8 mouse cellular contexts compared by ENCODE assay signal in the genomic region with DNA sequence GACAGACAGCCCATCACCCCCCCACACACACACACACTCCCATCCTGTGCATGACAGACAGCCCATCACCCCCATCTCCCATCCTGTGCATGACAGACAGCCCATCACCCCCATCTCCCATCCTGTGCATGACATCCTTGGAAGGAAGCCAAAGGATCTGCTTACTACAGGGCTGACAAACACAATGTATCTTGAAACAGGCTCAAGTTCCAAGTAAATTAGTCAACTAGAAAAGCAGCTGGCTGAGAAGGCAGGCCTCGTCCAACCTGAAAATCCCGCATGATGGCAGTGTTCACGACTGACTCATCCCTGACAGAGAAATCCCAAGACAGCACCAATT. TPM values are rescaled to one million over a fixed set of nuclear protein-coding genes. Genes with fewer than 3 reads are reported as not detected.
A peak's percentile ranks its signal among the peaks of the same experiment; 100 is the strongest.
DNase-seq lines count a peak whose midpoint lies in the region; ATAC-seq lines count a peak whose summit lies in the region.

No protein-coding gene starts in this region.

- H3K27ac ChIP-seq in forebrain, embryonic 12.5 days = no peak overlapping the region
- no peak overlapping the region for H3K27ac ChIP-seq in forebrain, embryonic 11.5 days (ENCODE audit: low read depth, low read length)
- 0 out of 2 replicates have a peak overlapping the region, but pooled peaks have one; percentile 43 for H3K27ac ChIP-seq in limb, embryonic 15.5 days

- no peak overlapping the region for H3K4me2 ChIP-seq in forebrain, embryonic 12.5 days
- no peak overlapping the region for H3K4me2 ChIP-seq in forebrain, embryonic 11.5 days (ENCODE audit: low read depth, low read length, severe bottlenecking)
- H3K4me2 ChIP-seq in limb, embryonic 15.5 days = no peak overlapping the region

- H3K4me3 ChIP-seq in forebrain, embryonic 12.5 days (replicated peaks) = no peak overlapping the region
- H3K4me3 ChIP-seq in forebrain, embryonic 11.5 days (ENCODE audit: low read depth, low read length) = no peak overlapping the region
- H3K4me3 ChIP-seq in limb, embryonic 15.5 days = no peak overlapping the region

- H3K9me3 ChIP-seq in forebrain, embryonic 12.5 days = no peaks in the 10 kb centered on the region
- no peaks in the 10 kb centered on the region for H3K9me3 ChIP-seq in forebrain, embryonic 11.5 days (ENCODE audit: control insufficient read depth, low read length)
- no peaks in the 10 kb centered on the region for H3K9me3 ChIP-seq in limb, embryonic 15.5 days

- no peak for DNase-seq in forebrain, embryonic 11.5 days (ENCODE audit: low spot score)
- DNase-seq in urinary bladder, postnatal 14 days (ENCODE audit: low spot score) = peak; percentile 41
- no peak for DNase-seq in urinary bladder, postnatal 36 days (ENCODE audit: low spot score in 2 of 2)
- no peak for DNase-seq in thymus, postnatal 25 days
- no peak for DNase-seq in spleen, postnatal 10 days (ENCODE audit: low spot score in 2 of 2)
- DNase-seq in cerebellum, postnatal 4 days (ENCODE audit: low spot score in 2 of 2) = no peak

- H3K4me1 ChIP-seq in forebrain, embryonic 12.5 days = peaks cover 29% of the 10 kb centered on the region
- peaks cover 8% of the 10 kb centered on the region; the same call in 1 of the 2 replicates for H3K4me1 ChIP-seq in forebrain, embryonic 11.5 days (replicated peaks; ENCODE audit: control insufficient read depth, insufficient read depth, low read length)
- H3K4me1 ChIP-seq in limb, embryonic 15.5 days = peaks cover 42% of the 10 kb centered on the region

- 56% methylated on average over 3 of the region's 3 CpGs for WGBS in forebrain, embryonic 12.5 days
- 58% methylated on average over 3 of the region's 3 CpGs for WGBS in forebrain, embryonic 11.5 days
- 61% methylated on average over 3 of the region's 3 CpGs for WGBS in limb, embryonic 15.5 days

- no peaks in the 10 kb centered on the region for H3K27me3 ChIP-seq in forebrain, embryonic 12.5 days
- H3K27me3 ChIP-seq in forebrain, embryonic 11.5 days (ENCODE audit: control insufficient read depth, insufficient read depth, low read length) = no peaks in the 10 kb centered on the region
- no peaks in the 10 kb centered on the region for H3K27me3 ChIP-seq in limb, embryonic 15.5 days

- H3K9ac ChIP-seq in forebrain, embryonic 12.5 days = no peak overlapping the region
- no peak overlapping the region for H3K9ac ChIP-seq in forebrain, embryonic 11.5 days (ENCODE audit: low read length)
- no peak overlapping the region for H3K9ac ChIP-seq in limb, embryonic 15.5 days

- peak; percentile 64; the same call in 1 of the 2 replicates for ATAC-seq in forebrain, embryonic 12.5 days (ENCODE audit: low FRiP score)
- ATAC-seq in forebrain, embryonic 11.5 days (replicated peaks; ENCODE audit: low FRiP score) = no peak; the same call in 1 of the 2 replicates
- peak; percentile 84 for ATAC-seq in limb, embryonic 15.5 days (ENCODE audit: insufficient number of reproducible peaks, low FRiP score, low TSS enrichment, low read depth)

- H3K36me3 ChIP-seq in forebrain, embryonic 12.5 days (replicated peaks) = peaks cover 38% of the 10 kb centered on the region
- H3K36me3 ChIP-seq in forebrain, embryonic 11.5 days (ENCODE audit: control insufficient read depth, insufficient read depth, low read length) = peaks cover 5% of the 10 kb centered on the region; the same call in 1 of the 2 replicates
- H3K36me3 ChIP-seq in limb, embryonic 15.5 days = peaks cover 38% of the 10 kb centered on the region

RNA-seq across cellular contexts. Expression of gene Spty2d1, which starts 7.6 kb away (rescaled TPM):
- polyA plus RNA-seq in forebrain, embryonic 12.5 days (2016; fragmentation: Nextera tagmentation; extraction: Ambion mirVana) = 12.3 and 13.5 TPM in 2 replicates
- 12.7 and 14.0 TPM in 2 replicates for polyA plus RNA-seq in forebrain, embryonic 11.5 days (2014; fragmentation: Nextera tagmentation; extraction: Ambion mirVana)
- 23.3 and 23.9 TPM in 2 replicates for polyA plus RNA-seq in limb, embryonic 15.5 days (2015; fragmentation: Nextera tagmentation; extraction: Ambion mirVana)

RNA-seq across cellular contexts. Expression of gene Gm9999, which starts 17.2 kb away (rescaled TPM):
- not detected in 2 replicates for polyA plus RNA-seq in forebrain, embryonic 12.5 days (2016; fragmentation: Nextera tagmentation; extraction: Ambion mirVana)
- not detected in 2 replicates for polyA plus RNA-seq in forebrain, embryonic 11.5 days (2014; fragmentation: Nextera tagmentation; extraction: Ambion mirVana)
- not detected in 2 replicates for polyA plus RNA-seq in limb, embryonic 15.5 days (2015; fragmentation: Nextera tagmentation; extraction: Ambion mirVana)

RNA-seq across cellular contexts. Expression of gene Uevld, which starts 42.3 kb away (rescaled TPM):
- 13.2 and 13.8 TPM in 2 replicates for polyA plus RNA-seq in forebrain, embryonic 12.5 days (2016; fragmentation: Nextera tagmentation; extraction: Ambion mirVana)
- 13.9 and 14.3 TPM in 2 replicates for polyA plus RNA-seq in forebrain, embryonic 11.5 days (2014; fragmentation: Nextera tagmentation; extraction: Ambion mirVana)
- polyA plus RNA-seq in limb, embryonic 15.5 days (2015; fragmentation: Nextera tagmentation; extraction: Ambion mirVana) = 11.1 and 11.2 TPM in 2 replicates

RNA-seq across cellular contexts. Expression of gene Tmem86a, which starts 49.8 kb away (rescaled TPM):
- 13.9 and 15.2 TPM in 2 replicates for polyA plus RNA-seq in forebrain, embryonic 12.5 days (2016; fragmentation: Nextera tagmentation; extraction: Ambion mirVana)
- polyA plus RNA-seq in forebrain, embryonic 11.5 days (2014; fragmentation: Nextera tagmentation; extraction: Ambion mirVana) = 6.9 and 9.4 TPM in 2 replicates
- 25.5 and 27.2 TPM in 2 replicates for polyA plus RNA-seq in limb, embryonic 15.5 days (2015; fragmentation: Nextera tagmentation; extraction: Ambion mirVana)
